Mouse (Mus musculus): ENCODE results near the gene Bdkrb2. TPM values are rescaled to one million over a fixed set of nuclear protein-coding genes. Genes with fewer than 3 reads are reported as not detected.

Bdkrb2 gene
- total and polyA plus RNA-seq, 3 experiments = 0.01 to 0.05 TPM; not detected in 1

DNA sequence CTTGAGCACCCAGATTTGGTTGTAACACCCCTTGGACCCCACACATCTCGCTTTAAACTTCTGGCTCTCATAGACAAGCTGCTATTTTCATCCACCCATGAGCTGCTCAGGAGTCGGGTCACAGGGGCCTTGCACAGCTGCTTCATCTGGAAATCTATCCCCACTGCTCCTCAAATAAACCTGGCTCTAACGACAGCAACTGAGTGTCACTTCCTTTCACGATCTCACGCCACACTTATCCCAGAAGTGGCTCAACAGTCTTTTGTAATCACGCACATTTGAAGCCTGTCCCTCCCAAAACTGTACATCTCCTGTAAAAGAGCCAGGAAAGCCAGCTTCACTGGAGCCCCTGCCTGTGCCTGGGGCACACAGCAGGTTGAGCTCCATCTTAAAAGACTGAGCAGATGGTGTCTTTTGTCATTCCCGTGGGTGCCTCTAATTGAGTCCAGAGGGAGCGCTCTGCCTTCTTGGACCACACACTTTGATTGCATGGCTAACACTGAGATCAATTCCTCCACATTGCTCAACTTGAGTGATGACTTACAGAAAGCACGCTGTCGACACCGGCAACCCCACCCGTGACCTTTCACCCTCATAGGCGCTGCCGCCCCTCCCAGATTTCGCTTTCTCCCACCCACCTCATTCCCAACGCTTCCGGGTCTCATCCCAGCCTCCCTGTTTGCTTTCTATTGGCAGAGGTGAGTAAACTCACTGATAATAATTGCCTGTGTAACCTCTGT is 17.2 kb upstream of the Bdkrb2 start:
- no peak for DNase-seq (ENCODE audit: low spot score)
- Histone ChIP-seq H3K4me1 (ENCODE audit: insufficient read depth, low read depth, low read length) (no peaks in the 10 kb centered on the region), H3K36me3 (replicated peaks) (no peaks in the 10 kb centered on the region), H3K4me3 (ENCODE audit: low read depth, low read length) (no peak overlapping the region), H3K9me3 (replicated peaks) (peaks cover 77% of the 10 kb centered on the region), H3K27me3 (ENCODE audit: insufficient read depth, low read length) (no peaks in the 10 kb centered on the region)
- ATAC-seq (ENCODE audit: extremely low read depth, insufficient number of reproducible peaks, low FRiP score, poor library complexity, severe bottlenecking) = no peak
- TF ChIP-seq TAL1 (conservative IDR thresholded peaks at IDR 0.05; ENCODE audit: low read depth, low read length) = no peak
- TF ChIP-seq POLR2AphosphoS5 (IDR thresholded peaks at IDR 0.05; ENCODE audit: insufficient replicate concordance, low read depth, low read length) = no peak

DNA sequence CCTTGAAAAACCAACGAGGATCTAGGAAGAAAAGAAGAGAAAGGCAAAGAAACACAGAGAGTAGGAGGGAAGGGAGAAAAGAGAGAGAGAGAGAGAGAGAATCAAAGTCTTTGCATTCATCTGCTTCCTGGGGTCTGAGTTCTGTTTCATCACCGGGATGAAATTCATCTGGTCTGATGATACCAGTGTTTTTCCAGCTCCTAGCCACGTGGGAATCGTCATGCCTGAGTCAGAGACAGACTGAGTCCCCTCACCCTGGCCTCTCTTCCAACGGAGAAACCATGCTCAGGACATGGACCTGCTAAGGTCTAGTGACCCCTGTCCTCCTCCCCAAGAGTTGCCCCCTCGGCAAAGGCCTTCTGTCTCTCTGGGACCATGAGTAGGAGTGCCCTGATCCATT is 16.5 kb upstream of the Bdkrb2 start:
- no peak overlapping the region for H3K4me3 ChIP-seq (ENCODE audit: low read depth, low read length)
- H3K4me1 ChIP-seq (ENCODE audit: insufficient read depth, low read depth, low read length) = no peaks in the 10 kb centered on the region
- no peaks in the 10 kb centered on the region for H3K27me3 ChIP-seq (ENCODE audit: insufficient read depth, low read length)
- peaks cover 75% of the 10 kb centered on the region for H3K9me3 ChIP-seq (replicated peaks)
- TF ChIP-seq CTCF (IDR thresholded peaks at IDR 0.05; ENCODE audit: low read depth, low read length) (no peak), POLR2AphosphoS5 (IDR thresholded peaks at IDR 0.05; ENCODE audit: insufficient replicate concordance, low read depth, low read length) (no peak), TAL1 (conservative IDR thresholded peaks at IDR 0.05; ENCODE audit: low read depth, low read length) (no peak), GATA2 (IDR thresholded peaks at IDR 0.05; ENCODE audit: borderline replicate concordance, low read depth, low read length) (no peak), GATA1 (IDR thresholded peaks at IDR 0.05; ENCODE audit: borderline replicate concordance, low read length) (no peak)
- H3K36me3 ChIP-seq (replicated peaks) = no peaks in the 10 kb centered on the region
- ATAC-seq (ENCODE audit: extremely low read depth, insufficient number of reproducible peaks, low FRiP score, poor library complexity, severe bottlenecking) (no peak), DNase-seq (ENCODE audit: low spot score) (no peak)

DNA sequence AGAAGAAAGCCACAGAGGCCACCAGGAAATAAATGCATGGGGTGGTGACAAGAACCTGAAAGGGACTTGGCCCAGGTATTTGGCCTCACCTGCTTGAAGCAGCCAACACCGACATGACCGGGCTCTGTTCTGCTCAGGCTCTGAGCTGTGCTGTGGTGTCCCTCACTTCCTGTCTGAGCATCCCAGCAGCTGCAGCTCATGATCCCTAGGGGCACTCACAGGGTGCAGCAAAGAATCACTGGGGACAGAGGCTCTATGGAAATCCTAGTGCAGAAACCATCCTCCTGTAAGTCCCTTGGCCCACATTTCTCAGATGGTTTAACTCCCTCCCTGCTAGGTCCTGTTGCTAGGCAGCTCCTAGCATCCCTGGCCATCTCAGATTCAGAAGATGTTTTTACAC is 15.9 kb upstream of the Bdkrb2 start:
- Histone ChIP-seq H3K36me3 (replicated peaks) (no peaks in the 10 kb centered on the region), H3K4me3 (ENCODE audit: low read depth, low read length) (no peak overlapping the region), H3K9me3 (replicated peaks) (peaks cover 69% of the 10 kb centered on the region), H3K27me3 (ENCODE audit: insufficient read depth, low read length) (no peaks in the 10 kb centered on the region), H3K4me1 (ENCODE audit: insufficient read depth, low read depth, low read length) (no peaks in the 10 kb centered on the region)
- DNase-seq (ENCODE audit: low spot score) (no peak), ATAC-seq (ENCODE audit: extremely low read depth, insufficient number of reproducible peaks, low FRiP score, poor library complexity, severe bottlenecking) (no peak)
- TF ChIP-seq GATA2 (IDR thresholded peaks at IDR 0.05; ENCODE audit: borderline replicate concordance, low read depth, low read length) (no peak), POLR2AphosphoS5 (IDR thresholded peaks at IDR 0.05; ENCODE audit: insufficient replicate concordance, low read depth, low read length) (no peak), GATA1 (IDR thresholded peaks at IDR 0.05; ENCODE audit: borderline replicate concordance, low read length) (no peak), CTCF (IDR thresholded peaks at IDR 0.05; ENCODE audit: low read depth, low read length) (no peak), TAL1 (conservative IDR thresholded peaks at IDR 0.05; ENCODE audit: low read depth, low read length) (no peak)

DNA sequence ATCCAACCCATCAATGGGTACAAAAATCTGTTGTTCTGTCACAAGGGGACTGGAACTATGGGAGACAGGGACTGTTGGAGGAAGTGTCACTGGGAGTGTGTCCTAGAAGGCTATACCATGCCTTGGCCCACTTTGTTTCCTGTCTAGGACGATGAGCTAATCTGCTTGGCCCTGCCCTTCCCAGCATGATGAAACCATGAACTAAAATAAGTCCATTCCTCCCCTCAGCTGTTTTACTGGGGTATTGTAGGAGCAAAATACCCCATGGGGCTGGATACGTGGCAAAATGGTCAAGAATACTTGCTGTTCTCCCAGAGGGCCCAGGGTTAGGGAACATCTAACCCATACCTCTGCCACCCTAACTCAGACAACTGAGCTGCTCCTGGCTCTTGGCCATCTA is 15.0 kb upstream of the Bdkrb2 start:
- TF ChIP-seq TAL1 (conservative IDR thresholded peaks at IDR 0.05; ENCODE audit: low read depth, low read length) = no peak
- no peak for TF ChIP-seq POLR2AphosphoS5 (IDR thresholded peaks at IDR 0.05; ENCODE audit: insufficient replicate concordance, low read depth, low read length)
- no peak for TF ChIP-seq CTCF (IDR thresholded peaks at IDR 0.05; ENCODE audit: low read depth, low read length)
- no peak for TF ChIP-seq GATA2 (IDR thresholded peaks at IDR 0.05; ENCODE audit: borderline replicate concordance, low read depth, low read length)
- no peak for TF ChIP-seq GATA1 (IDR thresholded peaks at IDR 0.05; ENCODE audit: borderline replicate concordance, low read length)
- Histone ChIP-seq H3K4me3 (ENCODE audit: low read depth, low read length) (no peak overlapping the region), H3K4me1 (ENCODE audit: insufficient read depth, low read depth, low read length) (no peaks in the 10 kb centered on the region), H3K27me3 (ENCODE audit: insufficient read depth, low read length) (no peaks in the 10 kb centered on the region), H3K36me3 (replicated peaks) (no peaks in the 10 kb centered on the region), H3K9me3 (replicated peaks) (peaks cover 68% of the 10 kb centered on the region)
- DNase-seq (ENCODE audit: low spot score) (no peak), ATAC-seq (ENCODE audit: extremely low read depth, insufficient number of reproducible peaks, low FRiP score, poor library complexity, severe bottlenecking) (no peak)

DNA sequence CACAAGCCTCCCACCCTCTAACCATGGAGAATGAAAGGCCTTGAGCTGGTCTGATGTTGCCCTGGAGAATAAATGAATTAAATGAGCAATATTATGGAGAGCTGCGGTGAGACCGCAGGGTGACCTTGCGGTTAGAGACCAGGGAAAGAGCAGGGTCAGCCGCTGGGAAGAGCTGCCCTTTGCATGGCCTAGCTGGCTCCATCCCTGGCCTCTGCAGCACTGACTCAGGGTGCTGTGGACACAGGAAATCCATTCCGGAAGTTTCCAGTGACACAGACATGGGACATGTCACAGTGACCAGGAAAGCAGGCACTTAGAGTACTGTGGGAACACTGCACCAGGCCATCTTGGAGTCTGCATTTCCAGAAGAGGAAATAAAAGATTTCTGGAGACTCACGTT is 14.1 kb upstream of the Bdkrb2 start:
- DNase-seq (ENCODE audit: low spot score) (no peak), ATAC-seq (ENCODE audit: extremely low read depth, insufficient number of reproducible peaks, low FRiP score, poor library complexity, severe bottlenecking) (no peak)
- Histone ChIP-seq H3K9me3 (replicated peaks) (peaks cover 70% of the 10 kb centered on the region), H3K36me3 (replicated peaks) (no peaks in the 10 kb centered on the region), H3K27me3 (ENCODE audit: insufficient read depth, low read length) (no peaks in the 10 kb centered on the region), H3K4me3 (ENCODE audit: low read depth, low read length) (no peak overlapping the region), H3K4me1 (ENCODE audit: insufficient read depth, low read depth, low read length) (no peaks in the 10 kb centered on the region)
- TF ChIP-seq TAL1 (conservative IDR thresholded peaks at IDR 0.05; ENCODE audit: low read depth, low read length) (no peak), CTCF (IDR thresholded peaks at IDR 0.05; ENCODE audit: low read depth, low read length) (no peak), GATA1 (IDR thresholded peaks at IDR 0.05; ENCODE audit: borderline replicate concordance, low read length) (no peak), POLR2AphosphoS5 (IDR thresholded peaks at IDR 0.05; ENCODE audit: insufficient replicate concordance, low read depth, low read length) (no peak), GATA2 (IDR thresholded peaks at IDR 0.05; ENCODE audit: borderline replicate concordance, low read depth, low read length) (no peak)

DNA sequence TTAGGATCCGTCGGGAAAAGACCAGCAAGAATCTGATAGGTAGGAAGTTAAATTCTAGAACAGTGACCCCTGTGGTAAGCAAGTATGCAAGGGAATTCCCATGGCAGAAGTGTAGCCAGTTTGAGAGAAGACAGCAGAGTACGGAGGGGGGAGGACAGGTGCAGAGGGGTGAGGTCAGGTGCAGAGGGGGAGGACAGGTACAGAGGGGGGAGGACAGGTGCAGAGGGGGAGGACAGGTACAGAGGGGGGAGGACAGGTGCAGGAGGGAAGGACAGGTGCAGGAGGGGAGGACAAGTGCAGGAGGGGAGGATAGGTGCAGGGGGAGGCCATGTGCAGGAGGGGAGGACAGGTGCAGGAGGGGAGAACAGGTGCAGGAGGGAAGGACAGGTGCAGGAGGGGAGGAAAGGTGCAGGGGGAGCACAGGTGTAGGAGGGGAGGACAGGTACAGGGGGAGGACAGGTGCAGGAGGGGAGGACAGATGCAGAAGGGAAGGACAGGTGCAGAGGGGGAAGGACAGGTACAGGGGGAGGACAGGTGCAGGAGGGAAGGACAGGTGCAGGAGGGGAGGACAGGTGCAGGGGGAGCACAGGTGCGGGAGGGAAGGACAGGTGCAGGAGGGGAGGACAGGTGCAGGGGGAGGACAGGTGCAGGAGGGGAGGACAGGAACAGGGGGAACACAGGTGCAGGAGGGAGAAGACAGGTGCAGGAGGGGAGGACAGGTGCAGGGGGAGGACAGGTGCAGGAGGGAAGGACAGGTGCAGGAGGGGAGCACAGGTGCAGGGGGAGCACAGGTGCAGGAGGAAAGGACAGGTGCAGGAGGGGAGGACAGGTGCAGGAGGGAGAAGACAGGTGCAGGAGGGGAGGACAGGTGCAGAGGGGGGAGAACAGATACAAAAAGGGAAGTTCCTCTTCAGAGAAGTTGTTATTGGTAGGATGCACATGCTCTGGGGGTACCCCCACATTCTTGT is 12.9 kb upstream of the Bdkrb2 start:
- ATAC-seq (ENCODE audit: extremely low read depth, insufficient number of reproducible peaks, low FRiP score, poor library complexity, severe bottlenecking) = no peak
- no peaks in the 10 kb centered on the region for H3K36me3 ChIP-seq (replicated peaks)
- no peak for DNase-seq (ENCODE audit: low spot score)
- no peaks in the 10 kb centered on the region for H3K27me3 ChIP-seq (ENCODE audit: insufficient read depth, low read length)
- TF ChIP-seq POLR2AphosphoS5 (IDR thresholded peaks at IDR 0.05; ENCODE audit: insufficient replicate concordance, low read depth, low read length) = peak; percentile 57; the same call in 1 of the 2 replicates
- TF ChIP-seq CTCF (IDR thresholded peaks at IDR 0.05; ENCODE audit: low read depth, low read length) = no peak
- H3K9me3 ChIP-seq (replicated peaks) = peaks cover 71% of the 10 kb centered on the region
- H3K4me1 ChIP-seq (ENCODE audit: insufficient read depth, low read depth, low read length) = no peaks in the 10 kb centered on the region
- peak overlapping the region; percentile 5; the same call in 1 of the 2 replicates for H3K4me3 ChIP-seq (ENCODE audit: low read depth, low read length)
